Mouse (Mus musculus) megakaryocyte-erythroid progenitor cell, adult 5 weeks (primary cell): ENCODE measurements around the gene Doxl2. TPM values are rescaled to one million over a fixed set of nuclear protein-coding genes. Genes with fewer than 3 reads are reported as not detected.

Source experiments
- polyA plus RNA-seq: library from polyadenylated mRNA; stranded (reverse); fragments of >175 nt; gene quantifications from 2 replicates; pipeline ENCODE4 v1.2.3, GENCODE M21; 2012

Doxl2 gene
- polyA plus RNA-seq, result not detected in 2 replicates

DNA sequence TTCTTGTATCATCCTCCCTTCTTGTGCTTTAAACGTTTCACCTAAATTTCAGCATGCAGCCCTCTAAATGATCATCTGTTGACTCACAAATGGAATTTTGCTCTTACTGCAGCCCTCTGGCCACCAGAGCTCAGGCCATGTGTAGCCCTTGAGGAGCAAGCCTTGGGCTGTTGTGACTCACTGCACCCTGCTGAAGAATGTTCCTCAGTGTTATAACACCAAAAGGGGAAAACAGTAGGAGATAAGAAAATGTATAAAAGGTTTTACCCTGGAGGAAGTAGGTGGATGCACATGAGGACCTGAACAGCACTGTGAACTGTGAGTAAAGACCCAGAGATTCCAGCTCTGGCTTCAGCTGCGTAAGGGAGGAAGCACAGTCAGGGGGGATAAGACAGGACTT is at the start of gene Doxl2:
Doxl2 (plus strand) TSS at position 301 of the 400 bp plus-strand sequence.

DNA sequence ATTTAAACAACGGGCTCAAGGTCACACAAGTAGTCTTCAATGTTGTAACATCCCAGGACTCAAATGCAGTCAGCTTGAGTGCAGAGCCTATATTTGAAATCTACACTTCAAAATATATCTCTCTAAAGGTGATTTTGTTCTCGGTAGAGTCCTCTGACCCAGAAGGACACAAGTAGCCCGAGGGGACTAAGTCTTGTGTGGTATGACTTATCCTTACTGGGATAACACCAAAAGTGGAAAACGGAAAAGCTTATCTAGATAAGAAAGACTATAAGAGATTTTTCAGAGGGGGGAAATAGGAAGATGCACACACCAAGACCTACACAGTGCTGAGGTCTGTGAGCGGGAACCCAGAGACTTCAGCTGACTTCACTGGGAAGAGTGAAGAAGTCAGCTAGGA is 45.2 kb upstream of the Doxl2 start, which contains the start of gene 1600015I10Rik:
1600015I10Rik (plus strand) TSS at position 301 of the 400 bp plus-strand sequence.

DNA sequence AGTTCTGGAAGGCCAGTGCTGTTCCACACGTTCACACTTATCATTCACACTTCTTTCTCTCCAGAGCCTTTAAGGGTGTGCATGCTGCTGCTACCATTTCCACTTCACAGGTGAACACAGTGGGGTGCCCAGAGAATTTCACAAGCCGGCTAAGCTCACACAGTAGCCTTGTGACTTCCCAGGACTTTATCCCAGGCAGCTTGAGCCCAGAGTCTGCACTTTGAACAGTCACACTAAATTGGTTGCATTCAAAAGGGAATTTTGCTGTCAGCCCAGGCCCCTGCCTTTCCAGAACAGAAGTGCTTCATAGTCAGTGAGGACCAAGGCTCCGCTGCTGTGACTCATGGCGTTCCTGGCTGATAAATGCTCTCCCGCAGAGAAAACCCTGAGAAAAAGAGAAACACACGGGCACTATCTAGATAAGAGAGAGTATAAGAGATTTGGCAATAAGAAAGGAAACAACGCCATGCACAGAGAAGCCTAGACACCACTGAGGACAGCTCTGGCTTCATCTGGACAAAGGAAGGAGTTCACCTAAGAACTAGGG is 11.8 kb downstream of the Doxl2 start, which contains the start of gene Svs1:
Svs1 (plus strand) TSS at position 418 of the 547 bp plus-strand sequence.

Other genes with a start within 250 kb of the Doxl2 start
- 6.1 and 12.2 TPM in 2 replicates for gene Gimap1, start 235.9 kb upstream of the Doxl2 start, polyA plus RNA-seq
- gene Gimap5, start 228.8 kb upstream of the Doxl2 start, polyA plus RNA-seq, result 4.8 and 8.0 TPM in 2 replicates
- gene Gimap3, start 204.1 kb upstream of the Doxl2 start, polyA plus RNA-seq, result 1.8 and 2.2 TPM in 2 replicates
- gene Tmem176a, start 134.0 kb upstream of the Doxl2 start, polyA plus RNA-seq, result 87.0 and 113 TPM in 2 replicates
- 57.5 and 63.3 TPM in 2 replicates for gene Tmem176b, start 133.5 kb upstream of the Doxl2 start, polyA plus RNA-seq
- 0.07 and 0.17 TPM in 2 replicates for gene Aoc1, start 102.1 kb upstream of the Doxl2 start, polyA plus RNA-seq
- gene 1600015I10Rik, start 45.1 kb upstream of the Doxl2 start, polyA plus RNA-seq, result not detected in 2 replicates
- not detected in 2 replicates for gene Svs1, start 11.9 kb downstream of the Doxl2 start, polyA plus RNA-seq
- 0.24 and 0.41 TPM in 2 replicates for gene Gpnmb, start 61.6 kb downstream of the Doxl2 start, polyA plus RNA-seq
- 26.0 and 28.6 TPM in 2 replicates for gene Malsu1, start 98.8 kb downstream of the Doxl2 start, polyA plus RNA-seq
- 0.18 and 0.26 TPM in 2 replicates for gene Igf2bp3, start 240.0 kb downstream of the Doxl2 start, polyA plus RNA-seq